Mouse (Mus musculus) T-helper 1 cell (primary cell): ENCODE measurements around the gene Cadm4.

Source experiments
- in situ Hi-C: fragments of 300-600 bp; cut with MboI, MseI; formaldehyde crosslinking; loops from one replicate; pipeline ENCODE4 v1.15.1; 2025; ENCODE audit warnings: high pct_unique_total_duplicates

Cadm4 gene

GRCm38 (mm10) chr7:24481474-24482207 lies at the start of gene Cadm4:
Gene Cadm4 (plus strand): TSS chr7:24482023.
- in situ Hi-C loops, result no loop called here

- in situ Hi-C loops, result no loop called here
Observed at GRCm38 (mm10) chr7:24435305-24435704, 46.5 kb upstream of the Cadm4 start.

GRCm38 (mm10) chr7:24437981-24438380 lies 43.8 kb upstream of the Cadm4 start:
- in situ Hi-C loops, result no loop called here

- in situ Hi-C loops, result no loop called here
Observed at GRCm38 (mm10) chr7:24439191-24439590, 42.6 kb upstream of the Cadm4 start.

- in situ Hi-C loops, result no loop called here
Observed at GRCm38 (mm10) chr7:24439891-24440290, 41.9 kb upstream of the Cadm4 start.

GRCm38 (mm10) chr7:24441785-24442184 lies 40.0 kb upstream of the Cadm4 start:
- in situ Hi-C loops, result no loop called here

GRCm38 (mm10) chr7:24442313-24442712 lies 39.5 kb upstream of the Cadm4 start:
- in situ Hi-C loops, result no loop called here

GRCm38 (mm10) chr7:24445266-24445926 lies 36.4 kb upstream of the Cadm4 start:
- in situ Hi-C loops, result no loop called here

- in situ Hi-C loops, result no loop called here
Observed at GRCm38 (mm10) chr7:24446697-24447340, 35.0 kb upstream of the Cadm4 start.

GRCm38 (mm10) chr7:24448782-24449517 lies 32.9 kb upstream of the Cadm4 start:
- in situ Hi-C loops, result no loop called here

- in situ Hi-C loops, result no loop called here
Observed at GRCm38 (mm10) chr7:24450585-24451017, 31.2 kb upstream of the Cadm4 start.

- in situ Hi-C loops, result no loop called here
Observed at GRCm38 (mm10) chr7:24451855-24452311, 29.9 kb upstream of the Cadm4 start, which contains the start of gene Irgc1. Gene Irgc1 (minus strand): TSS chr7:24452297.

GRCm38 (mm10) chr7:24454199-24454598 lies 27.6 kb upstream of the Cadm4 start:
- in situ Hi-C loops, result no loop called here

- in situ Hi-C loops, result no loop called here
Observed at GRCm38 (mm10) chr7:24455726-24456125, 26.1 kb upstream of the Cadm4 start.

- in situ Hi-C loops, result no loop called here
Observed at GRCm38 (mm10) chr7:24457726-24458370, 24.0 kb upstream of the Cadm4 start.

GRCm38 (mm10) chr7:24459440-24459839 lies 22.4 kb upstream of the Cadm4 start:
- in situ Hi-C loops, result no loop called here

GRCm38 (mm10) chr7:24459843-24460242 lies 22.0 kb upstream of the Cadm4 start:
- in situ Hi-C loops, result no loop called here

- in situ Hi-C loops, result no loop called here
Observed at GRCm38 (mm10) chr7:24461376-24462051, 20.3 kb upstream of the Cadm4 start.

- in situ Hi-C loops, result no loop called here
Observed at GRCm38 (mm10) chr7:24462388-24463319, 19.2 kb upstream of the Cadm4 start, which contains the start of gene Plaur. Gene Plaur (plus strand): TSS chr7:24462484.
